Mouse (Mus musculus) erythroblast, embryonic 14.5 days (primary cell): ENCODE data around the gene Hoxb6.

ENCODE experiments used
- GATA1 ChIP-seq: IDR thresholded peaks from 2 replicates; pipeline ENCODE4 v1.6.1; 2012; ENCODE audit warnings: low read length, inconsistent platforms, mixed read lengths
- TAL1 ChIP-seq: IDR thresholded peaks from 3 replicates; pipeline ENCODE4 v1.6.1; 2012; ENCODE audit warnings: low read length, inconsistent platforms, mixed read lengths

DNA sequence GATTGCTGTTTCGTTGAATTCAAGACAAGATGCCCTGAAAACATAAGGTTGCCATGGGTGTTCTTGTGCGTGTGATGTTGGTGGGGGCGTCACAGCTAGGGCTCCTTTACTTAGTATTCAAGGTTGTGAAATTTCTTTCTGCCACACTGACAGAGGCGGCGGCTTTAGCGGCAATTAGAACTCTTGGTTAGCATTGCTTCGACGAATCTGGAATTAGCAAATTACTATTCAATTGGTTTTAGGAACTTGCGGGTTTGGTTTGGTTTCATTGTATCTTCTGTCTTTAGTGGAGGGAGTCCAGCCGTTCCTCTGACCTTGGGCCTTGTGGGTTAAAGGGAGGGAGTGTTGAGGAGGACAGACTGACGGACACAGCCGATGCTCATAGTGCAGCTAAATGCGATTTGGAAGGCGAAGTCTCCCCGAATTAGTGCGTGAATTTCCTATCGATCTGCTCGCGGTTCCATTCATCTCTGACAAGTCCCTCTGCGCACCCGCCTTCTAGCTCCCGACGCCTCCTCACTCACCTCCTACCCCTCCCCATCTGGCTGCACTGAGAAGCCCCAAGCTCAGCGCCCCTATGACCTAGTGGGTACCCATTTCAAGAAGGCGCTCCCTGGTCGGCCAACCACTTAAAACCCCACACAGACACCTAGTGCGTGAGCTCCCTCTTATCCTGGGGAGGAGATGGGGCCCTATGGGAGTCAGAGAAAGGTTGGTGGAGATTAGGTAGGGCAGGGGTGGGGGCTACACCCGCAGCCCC, 25.5 kb downstream of the Hoxb6 start, which contains the start of gene Hoxb4:
- TF ChIP-seq TAL1 (no peak), GATA1 (no peak)
